Mouse (Mus musculus): ENCODE results near the gene Msln. TPM values are rescaled to one million over a fixed set of nuclear protein-coding genes. Genes with fewer than 3 reads are reported as not detected.

The Msln gene
- not detected for polyA plus RNA-seq (2017; shearing (Covaris generic))

DNA sequence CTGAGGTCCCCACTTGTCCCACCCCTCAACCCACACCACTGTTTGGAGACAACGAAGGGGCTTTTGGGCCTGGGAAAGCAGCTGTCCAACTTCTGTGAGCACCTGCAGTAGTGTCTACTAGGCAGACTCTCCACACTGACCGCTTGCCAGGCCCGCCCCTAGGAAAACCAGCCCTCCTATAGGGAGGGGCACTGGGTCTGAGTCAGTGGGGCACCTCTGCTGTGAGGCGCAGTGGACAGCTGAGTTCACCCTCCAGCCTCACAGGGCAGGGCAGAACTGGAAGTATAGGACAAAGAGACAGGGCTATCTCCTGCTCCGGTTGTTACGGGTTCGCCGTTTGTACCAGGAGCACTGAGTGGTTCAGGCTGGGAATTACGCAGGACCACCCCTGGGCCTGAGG, at the start of gene Msln:
Gene Msln, minus strand, starts transcription at position 138 of the 400 bp plus-strand sequence.

DNA sequence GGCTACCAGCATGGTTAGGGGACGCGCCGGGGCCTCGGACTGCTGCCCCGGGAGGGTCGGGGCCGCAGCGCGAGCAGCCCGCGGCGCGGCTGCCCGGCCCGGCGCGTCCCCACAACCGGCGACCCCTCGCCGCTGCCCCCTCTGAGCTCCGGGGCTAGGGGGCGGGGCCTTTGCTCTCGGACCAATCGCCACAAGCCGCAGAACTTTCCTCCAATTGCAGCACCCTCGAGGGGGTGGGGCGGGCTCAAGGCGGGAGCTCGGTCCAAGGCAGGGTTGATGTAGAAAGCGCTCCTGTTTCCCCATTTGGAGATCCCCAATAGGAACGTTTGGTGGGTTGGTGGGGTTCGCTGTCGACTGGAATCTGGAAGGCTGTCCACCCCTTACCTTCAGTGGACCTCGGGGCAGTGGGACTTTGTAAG, 42.8 kb upstream of the Msln start, which contains the start of gene Metrn:
Gene Metrn, minus strand, starts transcription at position 186 of the 419 bp plus-strand sequence.

DNA sequence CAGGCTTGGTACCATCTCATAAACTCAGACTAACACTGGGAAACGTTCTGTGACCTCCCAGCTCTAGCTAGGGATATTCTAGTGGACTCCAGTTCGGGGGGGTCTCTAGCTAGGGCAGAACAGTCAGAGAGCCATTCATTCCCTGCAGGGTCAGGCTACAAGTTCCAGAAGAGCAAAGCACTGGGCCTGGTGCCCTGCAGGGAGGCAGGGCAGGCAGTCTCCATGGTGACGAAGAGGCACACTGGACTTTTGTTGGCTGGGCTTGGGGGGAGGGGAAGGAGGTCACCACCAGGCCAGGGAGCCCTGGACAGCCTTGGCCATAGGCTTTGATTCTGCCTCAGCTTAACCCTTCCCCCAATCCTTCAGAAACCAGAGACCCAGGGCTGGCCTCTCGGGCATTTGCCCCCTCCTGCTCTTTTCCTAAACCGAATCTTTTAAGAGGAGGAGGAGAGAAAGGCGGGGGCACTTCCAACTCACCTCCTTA, 41.5 kb upstream of the Msln start, which contains the start of gene AC134908.4:
Gene AC134908.4, minus strand, starts transcription at position 51 of the 484 bp plus-strand sequence.

DNA sequence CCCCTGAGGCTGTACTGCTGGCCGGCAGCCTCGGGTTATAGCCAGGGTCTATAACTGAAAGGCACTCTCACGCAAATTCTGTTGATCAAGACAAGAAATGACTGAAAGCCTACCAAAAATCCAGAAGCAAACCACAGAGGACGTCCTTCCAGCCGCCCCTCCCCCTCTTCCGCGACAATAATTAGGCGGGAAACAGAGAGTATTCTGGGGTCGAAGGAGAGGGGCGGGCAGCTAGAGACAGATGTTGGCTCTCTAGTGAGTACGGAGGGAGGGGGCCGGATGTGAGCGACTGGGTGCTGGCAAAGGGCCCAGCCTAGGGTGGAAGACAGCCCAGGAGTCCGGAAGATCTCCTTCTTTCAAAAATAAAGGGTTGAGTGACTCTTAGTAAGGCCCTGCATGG, 38.4 kb upstream of the Msln start, which contains the start of gene Fam173a:
Gene Fam173a, minus strand, starts transcription at position 287 of the 400 bp plus-strand sequence.

DNA sequence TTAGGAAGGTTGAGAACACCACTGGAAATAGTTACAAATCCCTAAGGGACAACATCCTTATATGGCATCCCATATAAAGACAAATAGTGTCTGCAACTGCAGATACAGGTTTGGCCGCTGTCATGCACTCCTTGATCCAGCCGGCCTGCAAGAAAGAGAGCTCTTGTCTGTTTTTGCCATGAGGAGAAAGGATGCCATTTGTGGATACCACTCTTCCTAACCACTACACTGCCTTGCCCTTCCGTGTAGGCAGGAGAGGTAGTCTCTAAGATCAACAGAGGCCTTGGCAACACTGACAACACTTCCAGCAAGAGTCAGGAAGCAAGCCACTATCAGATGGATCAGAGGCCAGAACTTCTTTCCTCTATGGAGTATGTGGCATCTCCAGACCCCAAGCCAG, 32.1 kb upstream of the Msln start, which contains the start of gene Ccdc78:
Gene Ccdc78, plus strand, starts transcription at position 301 of the 400 bp plus-strand sequence.

DNA sequence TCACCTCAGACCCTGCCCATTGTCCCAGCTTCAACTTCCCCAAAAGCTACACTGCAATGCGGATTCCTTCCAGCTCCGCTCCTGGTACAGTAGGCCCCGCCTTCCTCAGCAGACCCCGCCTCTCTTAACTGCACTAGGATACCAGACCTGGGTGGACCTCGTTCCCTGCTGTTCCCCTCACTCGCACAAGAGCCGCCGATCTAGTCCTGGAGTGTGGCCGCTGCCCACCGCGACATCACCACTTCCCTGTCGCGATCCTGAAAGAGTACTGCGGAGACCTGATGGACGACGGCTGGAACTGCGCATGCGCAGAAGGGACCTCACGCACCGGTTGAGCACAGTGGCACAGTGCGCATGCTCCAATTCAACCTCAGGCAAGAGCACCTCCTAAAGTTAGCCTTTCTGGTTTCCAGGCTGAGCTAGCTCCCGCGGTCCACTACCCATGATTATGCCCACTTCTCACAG, 31.1 kb upstream of the Msln start, which contains the start of gene Haghl:
Gene Haghl, minus strand, starts transcription at position 393 of the 465 bp plus-strand sequence.

DNA sequence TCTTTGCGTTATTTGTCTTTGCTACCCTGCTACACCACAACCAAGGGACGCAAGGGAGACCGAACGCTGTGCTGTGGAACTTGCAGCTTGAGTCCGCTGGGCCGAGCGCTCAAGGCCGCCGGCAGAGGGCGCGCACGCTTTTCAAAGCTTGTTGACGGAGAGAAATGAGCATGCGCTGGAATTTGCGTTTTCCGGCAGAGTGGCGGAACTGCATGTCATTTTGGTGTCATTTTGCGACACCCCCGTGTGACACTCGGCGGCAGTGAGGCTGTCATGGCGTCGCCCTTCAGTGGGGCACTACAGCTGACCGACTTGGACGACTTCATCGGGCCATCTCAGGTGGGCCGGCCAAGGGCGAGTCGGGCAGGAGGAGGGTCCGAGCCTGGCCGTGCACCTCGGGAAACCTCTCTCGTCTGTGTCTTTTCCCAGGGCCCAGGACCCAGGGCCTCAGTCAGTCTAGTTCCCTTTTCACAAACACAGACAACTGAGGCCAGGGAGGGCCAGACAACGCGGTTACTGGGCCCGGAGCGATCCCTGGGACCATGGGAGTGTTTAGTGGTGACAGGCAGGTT, 19.5 kb upstream of the Msln start, which contains the start of gene Narfl:
Gene Narfl, plus strand, starts transcription at position 228 of the 572 bp plus-strand sequence.

DNA sequence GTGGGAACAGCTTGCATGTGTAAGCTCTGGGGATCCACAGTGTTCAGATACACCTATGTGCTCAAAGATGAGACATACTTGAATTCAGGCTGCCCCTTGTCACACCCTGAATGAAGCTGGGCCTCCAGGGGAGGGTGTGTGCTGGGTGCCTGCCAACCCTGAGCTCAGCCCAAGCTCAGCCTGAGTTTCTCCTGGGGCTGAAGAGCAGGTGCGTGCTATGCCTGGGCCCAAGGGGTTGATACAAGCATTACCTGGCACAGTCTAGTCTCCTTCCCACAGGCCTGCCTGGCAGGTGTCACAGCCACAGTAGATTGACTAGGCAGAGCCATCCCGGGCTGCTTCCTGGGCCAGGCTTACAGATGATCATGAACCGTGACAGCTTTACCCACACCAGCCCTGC, 18.4 kb downstream of the Msln start, which contains the start of gene Mslnl:
Gene Mslnl, plus strand, starts transcription at position 298 of the 400 bp plus-strand sequence.

DNA sequence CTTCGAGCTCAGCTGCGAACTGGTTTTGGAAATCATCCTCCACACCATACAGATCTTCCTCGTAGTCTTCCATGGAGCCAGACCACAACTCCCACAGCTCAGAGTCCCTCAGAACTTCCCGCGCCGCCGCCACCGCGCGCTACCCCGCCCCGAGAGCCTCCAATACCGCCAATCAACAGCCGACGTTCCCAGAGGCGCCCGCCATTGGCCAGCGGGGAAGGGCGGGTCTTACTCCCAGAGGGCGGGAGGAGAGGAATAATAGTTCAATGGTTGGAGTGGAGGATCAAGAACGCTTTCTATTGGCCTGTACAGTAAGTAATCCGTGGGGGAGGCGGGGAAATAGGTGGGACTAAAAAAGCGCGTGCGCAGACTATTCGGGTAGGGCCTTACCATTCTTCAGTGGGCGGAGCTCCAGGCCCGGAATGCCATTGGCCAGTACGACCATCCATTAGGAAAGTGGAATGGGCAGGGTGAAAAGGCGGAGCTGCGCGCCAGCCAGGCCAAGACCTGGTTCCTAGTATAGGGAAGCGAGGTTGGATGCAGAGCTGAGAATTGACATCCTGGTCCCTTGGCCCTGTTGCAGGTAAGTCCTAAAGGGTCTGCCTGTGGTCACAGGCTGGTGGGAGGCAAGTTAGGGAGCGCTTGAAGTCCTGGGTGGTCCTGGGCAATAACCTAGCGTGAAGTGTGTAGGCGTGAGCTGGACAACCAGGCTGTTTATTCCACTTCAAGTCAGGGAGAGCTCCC, 26.7 kb downstream of the Msln start, which contains the start of the genes Chtf18 and Rpusd1:
Gene Chtf18, minus strand, starts transcription at position 155 of the 744 bp plus-strand sequence.
Gene Rpusd1, plus strand, starts transcription at position 406 of the 744 bp plus-strand sequence.

DNA sequence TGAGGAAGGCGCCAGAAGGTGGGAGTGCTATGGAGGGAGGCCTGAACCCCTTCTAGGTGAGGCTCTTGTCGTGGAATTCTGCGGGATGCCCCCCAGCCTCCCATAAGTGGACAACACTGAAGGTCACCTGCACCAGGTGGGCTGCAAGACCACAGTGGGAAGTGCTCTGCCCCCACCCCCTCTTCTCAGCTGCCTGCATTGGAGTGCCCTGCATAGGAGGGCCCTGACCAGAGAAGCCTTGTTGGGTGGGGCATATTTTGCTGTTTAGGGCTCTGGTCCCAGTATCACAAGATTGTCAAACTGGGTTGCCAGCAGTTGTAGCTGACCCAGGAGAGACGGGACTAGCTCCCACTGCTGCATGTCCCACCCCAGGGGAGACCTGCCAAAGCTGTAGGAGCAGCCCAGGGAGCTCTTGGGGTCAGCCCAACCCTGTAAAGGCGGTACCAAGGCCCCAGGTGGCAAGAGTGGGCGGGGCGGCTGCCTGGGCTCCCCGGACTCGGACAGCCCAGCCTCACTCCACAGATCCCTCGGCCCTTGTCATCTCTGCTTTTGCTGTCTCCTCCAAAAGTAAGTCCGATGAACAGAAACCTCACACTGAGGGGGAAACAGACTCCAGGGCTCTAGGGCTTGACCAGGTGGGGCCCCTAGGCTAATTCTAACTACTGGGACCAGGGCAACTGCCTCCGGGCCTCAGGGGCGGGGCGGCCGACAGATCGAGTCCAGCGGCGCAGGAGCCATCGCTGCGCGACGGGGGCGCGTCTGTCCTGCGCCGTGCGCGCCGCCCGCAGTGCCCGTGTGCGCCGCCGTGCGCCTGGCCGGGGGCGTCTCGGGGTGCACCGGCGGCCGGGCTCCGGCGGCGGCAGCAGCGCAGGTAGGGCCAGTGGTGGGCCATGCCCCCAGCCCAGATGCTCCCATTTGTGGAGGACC, 37.2 kb downstream of the Msln start, which contains the start of gene Gng13:
Gene Gng13, plus strand, starts transcription at position 461 of the 927 bp plus-strand sequence.

Other genes starting within 250 kb of the Msln start
- 0.12 TPM for gene Sox8, start 183.7 kb downstream of the Msln start, polyA plus RNA-seq (2017; shearing (Covaris generic))
- 17.9 TPM for gene Lmf1, start 175.3 kb downstream of the Msln start, polyA plus RNA-seq (2017; shearing (Covaris generic))
- gene Gng13, start 37.2 kb downstream of the Msln start, polyA plus RNA-seq (2017; shearing (Covaris generic)) = not detected
- 7.1 TPM for gene Chtf18, start 27.0 kb downstream of the Msln start, polyA plus RNA-seq (2017; shearing (Covaris generic))
- gene Rpusd1, start 26.7 kb downstream of the Msln start, polyA plus RNA-seq (2017; shearing (Covaris generic)) = 4.9 TPM
- gene Mslnl, start 18.3 kb downstream of the Msln start, polyA plus RNA-seq (2017; shearing (Covaris generic)) = not detected
- gene Narfl, start 19.4 kb upstream of the Msln start, polyA plus RNA-seq (2017; shearing (Covaris generic)) = 21.6 TPM
- 25.7 TPM for gene Haghl, start 31.3 kb upstream of the Msln start, polyA plus RNA-seq (2017; shearing (Covaris generic))
- not detected for gene Ccdc78, start 32.2 kb upstream of the Msln start, polyA plus RNA-seq (2017; shearing (Covaris generic))
- 109 TPM for gene Fam173a, start 38.5 kb upstream of the Msln start, polyA plus RNA-seq (2017; shearing (Covaris generic))
- gene AC134908.4, start 41.3 kb upstream of the Msln start, polyA plus RNA-seq (2017; shearing (Covaris generic)) = not detected
- gene Metrn, start 42.8 kb upstream of the Msln start, polyA plus RNA-seq (2017; shearing (Covaris generic)) = 28.3 TPM
- gene Fbxl16, start 54.7 kb upstream of the Msln start, polyA plus RNA-seq (2017; shearing (Covaris generic)) = not detected
- 22.7 TPM for gene Wdr24, start 69.2 kb upstream of the Msln start, polyA plus RNA-seq (2017; shearing (Covaris generic))
- gene Jmjd8, start 74.5 kb upstream of the Msln start, polyA plus RNA-seq (2017; shearing (Covaris generic)) = 27.1 TPM
- gene Stub1, start 79.0 kb upstream of the Msln start, polyA plus RNA-seq (2017; shearing (Covaris generic)) = 149 TPM
- gene Rhbdl1, start 82.9 kb upstream of the Msln start, polyA plus RNA-seq (2017; shearing (Covaris generic)) = 0.98 TPM
- gene Gm20683, start 87.4 kb upstream of the Msln start, polyA plus RNA-seq (2017; shearing (Covaris generic)) = 1.8 TPM
- 31.6 TPM for gene Rhot2, start 90.5 kb upstream of the Msln start, polyA plus RNA-seq (2017; shearing (Covaris generic))
- gene Wdr90, start 107.1 kb upstream of the Msln start, polyA plus RNA-seq (2017; shearing (Covaris generic)) = 11.6 TPM
- gene Mcrip2, start 114.4 kb upstream of the Msln start, polyA plus RNA-seq (2017; shearing (Covaris generic)) = 7.4 TPM
- 46.3 TPM for gene Mettl26, start 120.7 kb upstream of the Msln start, polyA plus RNA-seq (2017; shearing (Covaris generic))
- 0.81 TPM for gene Wfikkn1, start 126.5 kb upstream of the Msln start, polyA plus RNA-seq (2017; shearing (Covaris generic))
- 21.6 TPM for gene Rab40c, start 165.3 kb upstream of the Msln start, polyA plus RNA-seq (2017; shearing (Covaris generic))
- 44.4 TPM for gene Pigq, start 190.6 kb upstream of the Msln start, polyA plus RNA-seq (2017; shearing (Covaris generic))
- not detected for gene Nhlrc4, start 190.6 kb upstream of the Msln start, polyA plus RNA-seq (2017; shearing (Covaris generic))
- gene A930017K11Rik, start 198.2 kb upstream of the Msln start, polyA plus RNA-seq (2017; shearing (Covaris generic)) = not detected
- gene Capn15, start 231.4 kb upstream of the Msln start, polyA plus RNA-seq (2017; shearing (Covaris generic)) = 25.9 TPM

All from naive thymus-derived CD4-positive, alpha-beta T cell, adult 5 months (primary cell).